Mouse (Mus musculus): ENCODE results near the gene Mttp.
"Not testable (repeated sequence)": the region's sequence is repeated elsewhere in the genome, so short reads cannot be mapped to it uniquely, and the experiment has no call there.

Gene Mttp

DNA sequence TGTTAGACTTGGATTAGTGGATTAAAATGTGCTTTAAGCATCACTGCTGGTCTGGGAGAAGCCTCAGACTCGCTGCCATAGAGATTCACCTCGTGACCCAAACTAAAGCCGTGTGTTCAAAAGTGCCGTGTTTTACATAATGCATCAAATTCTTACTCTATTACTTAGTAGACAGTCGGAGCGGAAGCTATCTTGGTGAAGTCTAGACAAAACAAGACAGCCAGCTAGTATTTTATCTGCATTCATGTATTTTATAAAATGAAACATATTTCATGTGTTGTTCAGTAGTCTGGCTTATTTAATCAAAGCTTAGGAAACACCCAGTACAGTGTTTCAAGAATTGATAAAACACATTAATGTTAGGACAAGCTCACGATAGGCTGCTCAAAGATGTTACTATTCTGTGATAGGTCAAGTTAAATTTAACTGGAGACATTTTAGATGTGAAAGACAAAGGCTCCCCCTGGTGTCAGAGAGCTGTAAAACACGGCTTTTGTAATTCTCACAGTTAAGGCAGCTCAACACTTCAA is at the start of gene Mttp:
Gene Mttp, minus strand, starts transcription at position 327 of the 530 bp plus-strand sequence.
- peak; percentile 89 to 90 for DNase-seq (ENCODE audit: low spot score in 2 of 2)

GRCm38 (mm10) chr3:138193683-138194302 is 49.0 kb upstream of the Mttp start, which contains the start of gene 4930579F01Rik:
Gene 4930579F01Rik (minus strand): TSS chr3:138193825.
- DNase-seq (ENCODE audit: low spot score in 2 of 2) = no peak

DNA sequence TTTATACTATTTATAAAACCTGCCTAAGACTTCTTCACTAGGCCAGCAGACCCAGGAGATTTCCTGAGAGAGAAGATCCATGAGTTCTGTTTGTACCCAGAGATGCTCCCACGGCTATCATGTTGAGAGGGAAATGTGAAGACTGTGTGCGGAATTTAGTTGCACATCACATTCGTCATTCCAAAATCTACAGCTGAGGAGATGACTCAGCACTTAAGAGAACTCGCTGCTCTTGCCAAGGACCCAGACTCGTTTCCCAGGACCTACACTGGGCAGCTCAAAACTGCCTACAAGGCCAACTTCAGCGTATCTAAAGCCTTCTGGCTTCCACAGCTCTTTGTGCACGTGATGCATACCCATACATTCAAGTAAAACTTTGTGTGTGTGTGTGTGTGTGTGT is 47.5 kb upstream of the Mttp start:
- no peak for DNase-seq (ENCODE audit: low spot score in 2 of 2)

GRCm38 (mm10) chr3:138185995-138186930 is 41.5 kb upstream of the Mttp start:
- DNase-seq (ENCODE audit: low spot score in 2 of 2) = no peak

DNA sequence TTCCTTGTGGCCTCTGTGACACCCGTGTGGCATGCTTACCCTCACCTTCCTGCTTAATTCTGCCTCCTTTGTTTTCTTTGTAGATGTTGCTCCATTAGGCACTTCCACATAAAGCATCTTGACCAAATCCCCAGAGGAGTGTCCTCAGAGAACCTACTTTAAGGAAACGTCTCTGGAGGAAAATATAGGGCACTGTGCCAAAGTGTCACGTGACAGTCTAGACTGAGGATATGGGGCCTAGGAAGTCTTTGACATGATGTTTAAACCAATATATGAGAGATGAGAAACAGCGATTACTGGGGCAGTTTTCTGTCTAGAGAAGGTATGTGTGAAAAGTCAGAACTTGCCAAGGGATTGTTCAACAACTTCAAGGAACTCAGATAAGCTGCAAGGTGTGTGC is 40.5 kb upstream of the Mttp start:
- DNase-seq (ENCODE audit: low spot score in 2 of 2) = no peak

DNA sequence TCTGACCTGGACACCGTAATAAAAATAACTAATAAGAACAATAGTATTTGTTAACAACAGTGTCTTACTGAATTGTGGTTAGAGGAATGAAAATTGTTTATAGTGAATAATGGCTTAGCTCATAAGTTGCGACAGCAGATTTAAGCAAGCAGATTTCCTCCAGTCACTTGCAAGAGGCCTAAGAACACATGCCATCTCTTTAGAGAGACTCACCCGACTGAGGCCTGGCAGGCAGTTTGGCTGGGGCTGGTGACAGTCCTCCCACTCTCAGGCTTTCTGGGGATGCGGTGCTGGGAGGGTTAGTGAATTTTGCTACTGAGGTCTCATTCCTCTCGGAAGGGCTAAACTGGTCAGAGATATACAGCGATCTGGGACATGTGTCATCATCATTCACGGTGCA is 38.6 kb upstream of the Mttp start:
- no peak for DNase-seq (ENCODE audit: low spot score in 2 of 2)

DNA sequence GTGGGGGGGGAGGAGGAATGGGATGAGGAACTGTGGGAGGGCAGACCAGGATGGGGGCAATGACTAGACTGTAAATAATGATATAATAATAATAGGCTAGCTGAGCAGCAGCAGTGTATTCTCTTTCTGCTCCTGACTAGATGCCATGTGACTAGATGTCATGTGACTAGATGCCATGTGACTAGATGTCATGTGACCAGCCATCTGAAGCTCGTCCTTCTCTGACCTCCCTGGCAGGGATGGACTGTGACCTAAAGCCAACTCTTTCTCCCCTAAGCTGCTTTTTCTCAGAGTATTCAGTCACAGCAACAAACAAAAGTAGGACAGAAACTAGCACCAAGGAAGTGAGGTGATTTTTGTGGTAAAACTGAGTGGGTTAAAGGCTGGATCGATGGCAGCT is 37.3 kb upstream of the Mttp start:
- no peak for DNase-seq (ENCODE audit: low spot score in 2 of 2)

DNA sequence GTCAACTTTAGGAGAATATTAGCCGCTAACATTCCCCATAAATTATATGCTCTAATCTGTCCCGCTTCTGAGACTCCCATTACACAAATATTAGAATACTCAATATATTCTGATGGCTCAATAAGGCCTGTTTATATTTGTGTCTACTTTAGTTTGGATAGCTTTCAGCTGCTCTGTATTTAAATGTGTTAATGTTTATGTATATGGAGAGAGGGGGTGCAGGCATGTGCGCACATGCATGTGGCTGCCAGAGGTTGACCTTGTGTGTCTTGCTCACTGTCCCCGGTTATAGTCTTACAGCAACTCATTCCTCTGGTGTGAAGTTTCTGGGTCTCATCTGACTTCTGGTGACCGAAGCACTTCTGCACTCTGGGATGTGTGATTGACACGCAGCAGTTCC is 30.8 kb upstream of the Mttp start:
- no peak for DNase-seq (ENCODE audit: low spot score in 2 of 2)

DNA sequence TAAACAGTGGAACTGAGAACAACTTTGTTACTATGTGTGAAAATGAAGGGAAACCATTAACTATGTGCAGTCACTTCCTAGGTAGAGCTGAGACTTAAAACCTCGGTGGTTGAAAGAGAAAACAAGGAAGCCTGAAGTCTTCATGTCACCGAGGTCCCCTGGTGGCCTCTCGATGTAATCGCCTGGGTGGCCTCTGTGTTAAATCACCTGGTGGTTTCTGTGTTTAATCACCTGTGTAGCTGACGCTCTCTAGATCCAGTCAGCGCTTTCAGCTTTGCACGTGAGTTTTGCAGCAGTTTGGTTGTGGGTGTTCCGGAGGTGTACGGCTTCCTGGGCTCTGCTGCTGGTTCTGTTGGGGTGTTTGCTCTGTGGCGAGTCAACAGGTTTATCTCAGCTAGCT is 28.5 kb upstream of the Mttp start:
- no peak for DNase-seq (ENCODE audit: low spot score in 2 of 2)

DNA sequence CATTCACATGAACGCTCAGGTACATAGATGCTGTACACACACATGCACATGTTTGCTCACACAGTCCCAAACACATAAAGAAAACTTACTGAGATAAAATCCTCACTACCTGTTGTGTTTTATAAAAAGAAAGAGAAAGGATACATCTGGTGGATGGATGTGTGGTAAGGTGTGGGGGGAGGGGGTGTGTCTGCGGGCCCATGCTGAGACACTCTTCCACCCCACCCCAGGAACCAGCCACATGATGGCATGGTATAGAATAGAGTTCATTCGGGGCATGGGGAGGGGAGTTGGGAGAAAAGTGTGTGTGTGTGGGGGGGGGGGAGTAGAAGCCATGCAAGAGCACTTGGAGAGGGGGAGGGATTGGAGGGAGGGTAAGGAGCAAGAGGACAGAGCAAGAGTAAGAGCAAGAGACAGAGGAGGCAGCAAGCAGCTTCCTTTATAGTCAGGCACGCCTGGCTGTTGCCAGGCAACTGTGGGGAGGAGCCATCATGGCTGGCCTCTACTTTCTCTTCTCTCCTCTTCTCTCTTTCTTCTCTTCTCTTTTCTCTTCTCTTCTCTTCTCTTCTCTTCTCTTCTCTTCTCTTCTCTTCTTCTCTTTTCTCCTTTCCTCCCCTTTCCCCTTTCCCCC is 17.9 kb upstream of the Mttp start:
- DNase-seq (ENCODE audit: low spot score in 2 of 2) = peak in 1 of 2 experiments; percentile 5

DNA sequence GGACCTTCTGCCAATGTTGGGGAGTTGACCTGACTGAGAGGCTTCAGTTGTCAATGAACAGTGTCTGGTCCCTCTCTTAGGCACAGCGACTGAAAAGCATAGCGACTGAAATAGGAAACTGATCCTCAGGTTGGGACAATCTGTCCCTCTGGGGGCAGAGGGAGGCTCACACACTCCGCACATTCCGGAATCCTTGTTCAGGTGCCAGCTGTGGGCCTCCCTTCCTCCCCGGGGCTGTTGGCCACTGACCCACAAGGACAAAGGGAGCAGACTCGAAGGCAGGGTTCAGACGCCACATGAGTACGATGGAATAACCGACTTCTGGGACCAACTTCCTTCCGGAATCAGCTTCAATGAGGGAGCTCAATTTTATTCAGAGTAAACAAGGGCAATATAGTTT is 16.9 kb upstream of the Mttp start:
- no peak for DNase-seq (ENCODE audit: low spot score in 2 of 2)

GRCm38 (mm10) chr3:138156651-138157050 is 11.9 kb upstream of the Mttp start:
- peak in 1 of 2 experiments; percentile 32 for DNase-seq (ENCODE audit: low spot score in 2 of 2)

DNA sequence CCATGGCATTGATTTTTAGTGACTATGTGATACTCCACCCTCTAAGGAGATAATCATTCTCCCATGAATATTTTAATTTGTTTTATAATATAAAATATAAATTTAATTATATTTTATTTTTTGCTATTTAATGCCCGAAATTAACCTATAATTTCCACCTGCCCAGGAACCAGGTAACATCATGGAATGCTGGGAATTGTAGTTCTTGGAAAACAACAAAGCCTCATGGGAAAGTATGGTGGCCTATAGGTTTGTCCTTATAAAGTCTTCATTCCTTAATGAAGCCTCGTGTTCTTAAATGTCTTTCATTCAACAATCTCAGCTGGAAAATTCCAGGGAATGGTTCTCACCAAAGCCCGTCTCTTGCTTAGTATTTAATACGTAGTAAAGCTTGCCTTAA is 10.3 kb upstream of the Mttp start:
- DNase-seq (ENCODE audit: low spot score in 2 of 2) = no peak

DNA sequence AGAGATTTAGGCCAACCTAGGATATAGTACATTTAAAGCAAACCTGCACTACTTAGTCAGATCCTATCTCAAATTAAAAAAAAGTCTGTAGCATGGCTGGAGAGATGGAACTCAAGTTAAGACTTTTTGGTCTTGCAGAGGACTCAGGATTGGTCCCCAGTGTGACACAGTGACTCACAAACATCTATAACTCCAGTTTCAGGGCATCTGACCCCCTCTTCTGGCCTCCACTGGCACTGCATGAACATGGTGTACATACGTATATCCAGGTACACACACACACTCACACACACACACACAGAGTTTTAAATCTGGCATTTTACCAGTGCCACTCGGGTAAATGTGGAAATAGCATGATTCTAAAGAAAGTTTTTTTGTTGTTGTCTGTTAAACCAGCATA is 4.0 kb upstream of the Mttp start:
- no peak for DNase-seq (ENCODE audit: low spot score in 2 of 2)

- DNase-seq (ENCODE audit: low spot score in 2 of 2) = no peak
These were observed 617 bp downstream of the Mttp start for GRCm38 (mm10) chr3:138144060-138144641.

DNA sequence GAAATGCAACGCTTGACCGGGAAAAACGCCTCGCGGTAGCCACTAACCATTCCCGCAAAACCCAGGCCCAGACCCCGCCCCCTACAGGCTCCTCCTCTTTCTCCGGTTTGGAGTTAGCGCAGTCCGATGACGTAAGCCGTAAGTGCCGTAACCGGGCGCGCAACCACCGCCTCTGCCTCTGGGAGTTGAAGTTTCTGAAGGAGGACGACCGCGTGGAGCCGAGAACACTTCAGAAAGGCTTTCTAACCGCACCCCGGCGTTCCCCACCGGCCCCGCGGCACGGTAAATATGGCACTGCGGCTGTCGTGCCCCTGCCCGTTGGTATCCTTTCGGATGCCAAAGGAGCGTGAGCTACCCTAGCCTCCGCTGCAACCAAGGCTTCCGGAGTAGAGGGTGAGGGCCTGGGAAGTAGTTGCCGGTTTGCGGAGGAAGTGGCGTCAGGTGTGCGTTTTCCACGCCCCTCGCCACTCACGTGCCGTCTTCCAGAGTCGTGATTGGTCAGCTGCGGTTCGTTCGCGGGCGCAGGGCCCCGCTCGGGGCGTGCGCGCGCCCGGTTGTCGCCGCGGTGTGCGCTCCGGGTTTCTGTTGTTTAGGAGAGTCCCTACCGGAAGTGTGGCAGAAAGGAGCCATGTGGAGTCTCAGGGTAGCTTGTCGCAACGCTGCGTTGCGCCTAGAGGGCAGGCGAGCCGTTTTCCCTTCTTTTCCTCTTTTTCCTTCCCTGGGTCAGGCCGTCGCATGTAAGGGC is 1.3 kb downstream of the Mttp start, which contains the start of gene Trmt10a:
Gene Trmt10a, plus strand, starts transcription at position 134 of the 745 bp plus-strand sequence.
- DNase-seq (ENCODE audit: low spot score in 2 of 2) = peak; percentile 99

DNA sequence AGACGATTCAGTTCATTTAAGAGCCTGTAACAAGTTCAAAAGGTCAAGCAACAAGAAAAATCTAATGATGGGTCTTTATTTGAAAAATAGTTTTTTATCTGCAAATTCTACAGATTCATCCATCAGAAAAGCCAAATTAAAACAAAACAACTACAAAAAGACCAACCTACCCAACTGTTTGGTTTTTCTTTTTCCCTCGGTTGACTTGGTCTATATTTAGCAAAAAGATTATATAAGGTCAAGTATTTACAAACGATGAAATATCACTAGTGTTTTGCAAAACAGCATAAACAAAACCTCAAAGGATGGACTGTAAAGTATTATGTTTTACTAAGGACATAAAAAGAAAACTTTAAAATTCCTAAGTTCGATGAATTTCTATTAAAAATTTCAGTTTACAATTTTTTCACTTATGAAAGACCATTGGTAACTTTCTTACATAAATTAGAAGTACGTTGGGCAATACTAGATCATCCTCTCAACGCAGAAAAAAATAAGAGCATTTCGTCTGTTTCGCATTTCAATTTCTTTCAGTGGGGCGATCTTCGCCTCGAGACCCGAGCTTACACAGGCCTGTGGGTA is 1.9 kb downstream of the Mttp start:
- no peak for DNase-seq (ENCODE audit: low spot score in 2 of 2)

DNA sequence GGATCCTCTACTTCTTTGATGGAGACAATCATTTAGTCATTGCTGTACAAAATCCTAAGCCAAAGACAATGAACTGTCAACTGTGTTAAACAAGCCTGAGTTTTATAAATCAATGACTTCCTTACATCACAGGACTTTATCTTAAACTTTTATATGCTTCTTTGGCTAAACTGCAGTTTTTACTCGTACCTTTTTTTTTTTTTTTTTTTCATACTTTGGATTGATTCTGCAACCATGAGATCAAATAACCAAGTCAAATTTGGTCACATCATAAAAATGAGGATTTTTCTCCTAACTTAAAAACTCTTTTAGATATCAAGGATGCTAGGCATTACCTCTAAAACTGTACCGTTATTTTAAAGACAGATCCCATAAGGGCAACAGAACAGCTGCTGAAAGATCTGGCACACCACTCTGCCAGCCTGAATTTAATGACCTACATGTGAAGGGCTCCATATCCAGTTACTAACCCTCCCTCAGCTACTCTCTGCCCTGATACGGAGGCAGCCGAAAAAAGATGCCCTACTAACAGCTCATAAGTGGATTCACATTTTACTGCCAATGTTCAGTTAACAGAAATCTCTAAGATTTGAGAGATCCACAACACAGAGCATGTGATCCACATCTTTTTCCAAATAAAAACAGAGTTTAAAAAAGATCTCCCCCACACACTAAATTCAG is 2.6 kb downstream of the Mttp start:
- DNase-seq (ENCODE audit: low spot score in 2 of 2) = no peak

DNA sequence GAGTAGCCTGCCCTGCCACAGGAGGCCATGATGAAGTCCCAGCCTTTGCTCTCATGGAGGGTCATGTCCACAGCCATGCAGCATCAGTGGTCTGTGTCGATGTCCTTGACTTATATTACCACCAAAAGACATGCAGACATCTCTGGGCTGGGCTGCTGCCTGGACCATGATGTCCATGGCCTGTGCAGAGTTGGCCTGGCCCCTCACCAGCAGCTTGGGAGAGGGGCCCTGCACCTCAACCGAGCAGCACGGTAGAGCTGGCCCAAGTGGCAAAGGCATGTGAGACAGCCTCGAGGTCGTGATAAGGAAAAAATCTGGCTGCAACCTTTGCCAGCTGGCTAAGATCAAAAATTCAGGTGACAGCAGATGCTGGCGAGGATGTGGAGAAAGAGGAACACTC is 5.1 kb downstream of the Mttp start:
- DNase-seq (ENCODE audit: low spot score in 2 of 2) = no peak

- not testable (repeated sequence) for DNase-seq (ENCODE audit: low spot score in 2 of 2)
These were observed 6.6 kb downstream of the Mttp start for GRCm38 (mm10) chr3:138138146-138138545.
